Mouse (Mus musculus) adrenal gland, postnatal 10 days (tissue): ENCODE data around the gene Parp3. TPM values are rescaled to one million over a fixed set of nuclear protein-coding genes. Genes with fewer than 3 reads are reported as not detected.

Experiments
- DNase-seq: peaks from one replicate; pipeline ENCODE4 v3.0.0; 2021; ENCODE audit warnings: mixed read lengths
- total RNA-seq, 2 experiments: library from RNA; stranded (reverse); gene quantifications; 2 replicates each; pipeline ENCODE4 v1.2.3; 2021

The Parp3 gene
- total RNA-seq, 2 experiments from 2014 or later, result 14.4 to 28.6 TPM

DNA sequence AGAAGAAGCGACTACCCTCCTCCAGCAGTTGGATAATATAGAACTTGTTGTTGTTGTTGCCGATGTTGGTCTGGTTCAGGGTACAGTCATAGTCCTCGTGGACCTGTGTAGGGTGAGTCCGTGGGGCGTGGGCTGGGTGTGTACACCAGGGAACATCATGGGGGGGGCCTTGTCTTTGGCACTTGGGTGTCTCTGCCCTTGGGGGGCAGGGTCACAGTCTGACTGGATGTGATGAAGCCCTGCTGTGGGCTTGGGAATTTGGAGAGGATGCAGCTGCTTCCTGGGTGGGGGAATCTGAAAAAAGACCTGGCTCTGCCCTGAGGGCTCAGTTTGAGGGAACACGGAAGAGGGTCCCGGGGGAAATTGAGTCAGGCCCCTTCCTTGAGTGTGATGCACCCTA, 1.7 kb downstream of the Parp3 start:
- DNase-seq, result peak; percentile 25

GRCm38 (mm10) chr9:106474456-106474855, 2.3 kb downstream of the Parp3 start:
- DNase-seq, result peak; percentile 86

GRCm38 (mm10) chr9:106473753-106474105, 3.0 kb downstream of the Parp3 start:
- peak; percentile 10 for DNase-seq

GRCm38 (mm10) chr9:106473081-106473752, 3.5 kb downstream of the Parp3 start:
- peak; percentile 3 for DNase-seq

DNA sequence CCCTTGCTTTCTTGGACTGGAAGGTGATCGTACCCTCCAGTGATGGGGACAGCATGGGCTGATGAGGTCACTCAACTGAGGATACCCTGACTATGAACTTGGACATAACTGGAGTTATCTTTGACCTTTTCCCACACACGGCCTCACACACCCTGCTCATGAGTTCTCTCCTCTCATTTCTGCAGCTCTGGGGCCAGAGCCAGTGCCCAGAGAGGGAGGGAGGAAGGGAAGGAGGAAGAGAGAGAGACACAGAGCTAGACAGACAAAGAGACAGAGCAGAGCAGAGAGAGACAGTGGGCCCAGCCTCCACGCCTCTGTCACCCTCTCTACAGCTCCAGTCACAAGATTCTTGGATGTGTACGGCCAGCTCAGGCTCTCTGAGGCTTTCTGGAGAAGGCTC, 4.4 kb downstream of the Parp3 start:
- DNase-seq, result no peak

- DNase-seq, result peak; percentile 63
Observed at GRCm38 (mm10) chr9:106471892-106472291, 4.9 kb downstream of the Parp3 start.

- no peak for DNase-seq
Observed at GRCm38 (mm10) chr9:106470991-106471750, 5.6 kb downstream of the Parp3 start.

- DNase-seq, result no peak
Observed at GRCm38 (mm10) chr9:106469776-106470175, 7.0 kb downstream of the Parp3 start.

DNA sequence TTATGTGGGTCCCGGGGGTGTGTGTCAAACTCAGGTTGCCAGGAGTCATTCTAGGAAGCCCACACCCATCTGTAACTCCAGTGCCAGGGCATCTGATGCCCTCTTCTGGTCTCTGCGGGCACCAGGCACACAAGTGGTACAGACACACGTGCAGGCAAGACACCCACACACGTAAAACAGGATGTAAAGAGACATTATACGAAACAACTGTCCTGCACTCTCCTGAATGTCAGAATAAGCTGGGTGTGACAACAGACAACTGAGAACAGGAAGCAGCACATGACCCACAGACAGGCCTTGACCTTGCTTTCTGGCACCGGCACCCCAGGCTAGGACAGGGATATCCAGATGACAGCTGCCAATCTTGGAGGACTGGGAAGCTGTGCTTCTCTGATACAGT, 7.4 kb downstream of the Parp3 start:
- DNase-seq, result no peak

GRCm38 (mm10) chr9:106467746-106468145, 9.0 kb downstream of the Parp3 start:
- DNase-seq, result no peak

DNA sequence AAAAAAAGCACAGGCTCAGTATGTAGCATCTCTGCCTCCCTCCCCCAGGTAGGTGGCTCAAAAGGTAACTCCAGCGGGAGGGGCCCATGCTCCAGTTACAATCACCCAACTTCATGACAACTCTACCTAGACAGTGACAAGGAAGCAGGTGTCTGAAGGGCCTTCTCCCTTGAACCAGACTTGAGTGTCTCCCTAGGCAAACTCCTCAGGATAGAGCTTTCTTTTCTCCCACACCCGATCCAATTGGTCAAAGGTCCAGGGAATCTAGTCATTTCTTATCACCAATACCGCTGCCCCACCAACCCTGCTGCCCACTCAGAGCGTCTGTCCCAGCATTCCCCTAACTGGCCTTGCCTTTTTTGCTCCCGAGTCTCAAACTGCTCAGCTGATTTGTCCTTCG, 10.0 kb downstream of the Parp3 start:
- DNase-seq, result no peak

DNA sequence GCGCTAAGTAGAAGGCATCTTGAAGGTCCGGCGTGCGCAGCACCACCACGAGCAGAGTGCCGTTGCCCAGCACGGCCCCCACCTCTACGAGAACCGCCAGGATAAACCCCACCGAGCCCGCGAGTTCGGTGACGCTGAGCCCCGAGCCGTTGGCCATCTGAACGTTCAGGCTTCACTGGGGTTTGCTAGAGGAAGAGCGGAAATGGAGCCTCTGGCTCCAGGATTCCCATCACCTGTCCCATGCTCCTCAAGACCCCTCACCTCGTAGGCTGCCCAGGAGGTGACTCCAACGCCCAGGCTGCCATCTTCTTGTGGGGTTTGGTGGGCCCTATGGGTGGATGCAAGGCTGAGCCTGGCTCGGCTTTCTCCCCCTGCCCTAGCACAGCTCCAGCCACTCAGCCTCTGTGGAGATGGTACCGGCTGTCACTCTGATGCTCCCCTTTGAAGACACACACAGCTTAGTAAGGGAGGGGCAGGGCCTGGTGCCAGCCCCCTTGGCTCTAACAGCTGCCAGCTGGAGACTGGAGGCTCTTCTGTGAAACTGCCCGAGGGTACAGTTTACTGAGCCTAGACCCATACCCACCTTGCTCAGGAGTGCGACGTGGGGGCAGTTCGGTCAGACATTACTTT, 11.1 kb downstream of the Parp3 start, which contains the start of gene Gpr62:
TSS of gene Gpr62 (minus strand) at position 368 of the 630 bp plus-strand sequence.
- DNase-seq, result peak; percentile 43

- peak; percentile 71 for DNase-seq
Observed at GRCm38 (mm10) chr9:106464751-106465541, 11.8 kb downstream of the Parp3 start.

GRCm38 (mm10) chr9:106463122-106464063, 13.4 kb downstream of the Parp3 start:
- no peak for DNase-seq

- DNase-seq, result no peak
Observed at GRCm38 (mm10) chr9:106462430-106462800, 14.3 kb downstream of the Parp3 start.

- DNase-seq, result no peak
Observed at GRCm38 (mm10) chr9:106461641-106462429, 14.9 kb downstream of the Parp3 start.

DNA sequence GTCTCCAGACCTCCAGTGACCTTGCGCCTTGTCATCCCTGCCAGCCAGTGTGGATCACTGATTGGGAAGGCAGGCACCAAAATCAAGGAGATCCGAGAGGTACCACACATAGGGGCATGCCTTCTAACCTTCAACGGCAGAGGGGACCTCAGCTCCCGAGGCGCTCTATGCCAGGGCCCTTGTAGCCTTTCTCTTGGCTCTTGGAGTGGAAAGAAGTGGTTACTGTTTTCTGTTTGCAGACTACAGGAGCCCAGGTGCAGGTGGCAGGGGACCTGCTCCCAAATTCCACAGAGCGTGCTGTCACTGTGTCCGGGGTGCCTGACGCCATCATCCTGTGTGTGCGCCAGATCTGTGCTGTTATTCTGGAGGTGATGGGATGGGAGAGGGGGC, 15.7 kb downstream of the Parp3 start:
- no peak for DNase-seq

- no peak for DNase-seq
Observed at GRCm38 (mm10) chr9:106460401-106461025, 16.2 kb downstream of the Parp3 start.

DNA sequence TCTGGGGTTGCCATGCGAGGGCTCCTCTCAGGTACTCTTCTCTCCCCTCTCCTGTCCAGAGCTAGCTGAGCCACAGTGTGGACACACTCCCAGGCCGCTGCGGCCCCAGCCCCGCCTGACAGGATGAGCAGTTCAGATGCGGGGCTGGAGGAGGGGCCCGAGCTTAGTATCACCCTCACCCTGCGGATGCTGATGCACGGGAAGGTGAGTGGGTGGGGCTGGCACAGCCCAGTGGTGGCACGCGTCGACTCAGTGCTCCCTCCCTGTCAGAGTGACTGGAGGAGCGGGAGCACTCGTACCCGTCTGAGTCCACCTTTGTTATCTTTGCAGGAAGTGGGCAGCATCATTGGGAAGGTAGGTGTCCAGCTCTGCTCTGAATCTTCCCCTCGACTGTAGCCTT, 16.8 kb downstream of the Parp3 start:
- no peak for DNase-seq

GRCm38 (mm10) chr9:106457920-106458319, 18.8 kb downstream of the Parp3 start:
- DNase-seq, result no peak
